Comparison of ENCODE assay signal across 8 mouse cellular contexts in the genomic region with DNA sequence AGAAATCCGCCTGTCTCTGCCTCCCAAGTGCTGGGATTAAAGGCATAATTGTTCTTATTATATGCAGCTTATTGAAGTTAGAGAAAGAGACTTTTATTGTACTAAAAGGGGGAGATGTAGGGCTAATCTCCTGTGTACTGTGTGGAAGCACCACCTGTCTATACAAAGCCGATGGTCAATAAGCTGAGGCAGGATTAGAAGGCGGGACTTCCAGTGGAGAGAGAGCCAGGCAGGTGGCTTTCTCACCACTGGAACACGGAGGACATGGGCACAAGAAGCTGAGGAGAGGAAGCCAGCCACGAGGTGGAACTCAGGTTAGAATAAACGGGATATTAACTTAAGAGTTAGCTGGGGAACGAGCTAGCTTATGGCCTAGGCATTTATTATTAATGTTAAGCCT. TPM values are rescaled to one million over a fixed set of nuclear protein-coding genes. Genes with fewer than 3 reads are reported as not detected.
DNase-seq lines count a peak whose midpoint lies in the region; ATAC-seq and TF ChIP-seq lines count a peak whose summit lies in the region.

A gene (plus strand): TSS at position 222 of the 400 bp plus-strand sequence.

- DNase-seq in kidney, postnatal 36 days, result no peak
- DNase-seq in adrenal gland, postnatal 36 days, result no peak
- DNase-seq in gastrocnemius, postnatal 36 days, result no peak
- DNase-seq in midbrain, embryonic 11.5 days (ENCODE audit: low spot score, missing footprints), result peak; percentile 33
- no peak for DNase-seq in right cerebral cortex, postnatal 36 days (ENCODE audit: low spot score in 2 of 2)
- no peak for DNase-seq in thymus, postnatal 36 days

- H3K36me3 ChIP-seq in kidney, embryonic 16.5 days (ENCODE audit: insufficient read depth, low read length), result no peaks in the 10 kb centered on the region
- H3K36me3 ChIP-seq in intestine, postnatal 0 days (ENCODE audit: control insufficient read depth, insufficient read depth), result no peaks in the 10 kb centered on the region
- no peaks in the 10 kb centered on the region for H3K36me3 ChIP-seq in midbrain, embryonic 11.5 days (ENCODE audit: control insufficient read depth, insufficient read depth, low read length)

- ATAC-seq in kidney, embryonic 16.5 days (ENCODE audit: low FRiP score, low TSS enrichment), result no peak
- ATAC-seq in intestine, postnatal 0 days, result no peak
- ATAC-seq in midbrain, embryonic 11.5 days (ENCODE audit: low FRiP score), result no peak

- H3K9ac ChIP-seq in kidney, embryonic 16.5 days (replicated peaks; ENCODE audit: low read length), result no peak within 1 kb of the TSS
- no peak within 1 kb of the TSS for H3K9ac ChIP-seq in intestine, postnatal 0 days (ENCODE audit: low read depth, low read length)
- no peak within 1 kb of the TSS for H3K9ac ChIP-seq in midbrain, embryonic 11.5 days (ENCODE audit: low read length)

- no peak within 1 kb of the TSS for H3K27ac ChIP-seq in kidney, embryonic 16.5 days (ENCODE audit: low read length)
- H3K27ac ChIP-seq in intestine, postnatal 0 days (ENCODE audit: low read depth, low read length), result no peak within 1 kb of the TSS
- no peak within 1 kb of the TSS for H3K27ac ChIP-seq in midbrain, embryonic 11.5 days (ENCODE audit: low read depth, low read length)

- H3K4me1 ChIP-seq in kidney, embryonic 16.5 days (ENCODE audit: insufficient read depth, low read length), result peaks cover 18% of the 10 kb centered on the region
- H3K4me1 ChIP-seq in intestine, postnatal 0 days (replicated peaks; ENCODE audit: control insufficient read depth, insufficient read depth, low read length), result peaks cover 4% of the 10 kb centered on the region; the same call in 1 of the 2 replicates
- peaks cover 17% of the 10 kb centered on the region for H3K4me1 ChIP-seq in midbrain, embryonic 11.5 days (ENCODE audit: control insufficient read depth, insufficient read depth, low read length)

- H3K27me3 ChIP-seq in kidney, embryonic 16.5 days (ENCODE audit: insufficient read depth, low read length), result no peaks in the 10 kb centered on the region
- H3K27me3 ChIP-seq in intestine, postnatal 0 days (replicated peaks; ENCODE audit: control insufficient read depth, insufficient read depth, low read length), result no peaks in the 10 kb centered on the region
- H3K27me3 ChIP-seq in midbrain, embryonic 11.5 days (ENCODE audit: control insufficient read depth, insufficient read depth, low read length), result no peaks in the 10 kb centered on the region

- no peaks in the 10 kb centered on the region for H3K9me3 ChIP-seq in kidney, embryonic 16.5 days (ENCODE audit: low read length)
- H3K9me3 ChIP-seq in intestine, postnatal 0 days (ENCODE audit: control insufficient read depth), result no peaks in the 10 kb centered on the region
- no peaks in the 10 kb centered on the region for H3K9me3 ChIP-seq in midbrain, embryonic 11.5 days (ENCODE audit: control insufficient read depth, low read length)

- intact Hi-C loops in gastrocnemius, postnatal 36 days (cut with DNase I), result no loop called here

- H3K4me3 ChIP-seq in kidney, embryonic 16.5 days (ENCODE audit: low read length), result no peak within 1 kb of the TSS
- H3K4me3 ChIP-seq in intestine, postnatal 0 days (ENCODE audit: low read depth, low read length), result no peak within 1 kb of the TSS
- H3K4me3 ChIP-seq in midbrain, embryonic 11.5 days (ENCODE audit: low read depth, low read length), result no peak within 1 kb of the TSS

- TF ChIP-seq CTCF in intestine, postnatal 0 days (IDR thresholded peaks at IDR 0.05; ENCODE audit: low read depth), result no peak

- no peak within 1 kb of the TSS for H3K4me2 ChIP-seq in kidney, embryonic 16.5 days (replicated peaks; ENCODE audit: low read depth, low read length)
- H3K4me2 ChIP-seq in intestine, postnatal 0 days (replicated peaks; ENCODE audit: low read depth), result no peak within 1 kb of the TSS
- H3K4me2 ChIP-seq in midbrain, embryonic 11.5 days, result no peak within 1 kb of the TSS

- 79% methylated on average over 7 of the region's 7 CpGs for WGBS in kidney, embryonic 16.5 days
- whole genome bisulfite sequencing in intestine, postnatal 0 days, result 71% methylated on average over 7 of the region's 7 CpGs
- WGBS in midbrain, embryonic 11.5 days, result 73% methylated on average over 7 of the region's 7 CpGs

RNA-seq across cellular contexts. Expression of the gene that starts here (rescaled TPM):
- polyA plus RNA-seq in kidney, embryonic 16.5 days (2015; fragmentation: Nextera tagmentation; extraction: Ambion mirVana), result 56.6 and 59.1 TPM in 2 replicates
- 10 to 100 TPM; 82.4 to 92.7 TPM for total RNA-seq in adrenal gland, postnatal 36 days (2021)
- 10 to 100 TPM; 60.6 to 71.8 TPM for total RNA-seq in gastrocnemius, postnatal 36 days (2021)
- polyA plus RNA-seq in intestine, postnatal 0 days (2015; fragmentation: Nextera tagmentation; extraction: Ambion mirVana), result 44.7 and 46.1 TPM in 2 replicates
- 35.9 TPM in 2 replicates for polyA plus RNA-seq in midbrain, embryonic 11.5 days (2014; fragmentation: Nextera tagmentation; extraction: Ambion mirVana)
